9 mouse cellular contexts compared by ENCODE assay signal in the genomic region with DNA sequence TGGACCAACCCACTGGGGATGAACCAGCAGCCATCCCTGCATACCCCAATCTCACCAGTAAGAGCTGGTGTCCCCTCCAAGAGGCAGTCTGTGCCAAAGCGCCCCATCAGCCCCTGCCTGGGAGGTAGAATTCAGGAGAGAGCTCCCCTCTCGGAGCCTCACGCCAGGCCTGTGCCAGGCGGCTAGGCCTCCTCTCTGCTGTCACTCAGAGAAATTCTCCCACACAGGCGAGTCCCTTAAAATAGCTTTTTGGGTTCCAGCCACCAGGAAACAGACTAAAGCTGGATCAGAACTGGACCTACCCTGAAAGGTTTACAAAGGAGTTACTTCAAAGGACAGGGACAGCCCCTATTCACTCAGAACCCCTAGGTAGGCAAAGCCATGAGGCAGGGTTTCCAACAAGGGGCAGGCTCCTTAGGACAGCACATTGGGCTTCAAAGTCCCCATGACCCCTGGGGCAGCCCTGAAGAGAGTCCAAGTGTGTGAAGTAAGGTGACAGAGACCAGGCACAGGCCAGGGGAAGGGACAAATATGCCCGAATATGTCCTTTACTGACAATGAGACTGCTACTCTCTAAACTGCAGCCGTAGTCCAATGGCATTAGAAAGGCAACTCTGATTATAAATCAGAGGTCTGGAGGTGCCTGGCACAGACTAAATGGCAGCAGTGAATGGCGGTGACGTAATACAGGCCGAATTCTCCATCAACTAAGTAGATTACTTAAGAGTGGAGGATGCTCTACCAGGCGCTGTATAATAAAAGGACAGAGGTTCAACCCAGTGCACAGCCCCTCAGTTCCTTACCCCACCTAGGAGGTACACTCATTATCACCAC. TPM values are rescaled to one million over a fixed set of nuclear protein-coding genes. Genes with fewer than 3 reads are reported as not detected.
DNase-seq lines count a peak whose midpoint lies in the region; ATAC-seq and TF ChIP-seq lines count a peak whose summit lies in the region.
"Had no signal": no experiment of that assay in that cellular context is flagged by ENCODE, and none has a peak within 500 bp of the region (broad histone marks: within the 10 kb centered on the region; RNA-seq: fewer than 3 reads in every experiment).

No protein-coding gene starts in this region.

- 65% methylated on average over 11 of the region's 11 CpGs for WGBS in midbrain, embryonic 14.5 days
- WGBS in midbrain, embryonic 11.5 days = 71% methylated on average over 11 of the region's 11 CpGs
- 23% methylated on average over 11 of the region's 11 CpGs for WGBS in heart, postnatal 0 days

- H3K27me3 ChIP-seq in midbrain, embryonic 14.5 days (ENCODE audit: control insufficient read depth, insufficient read depth, low read length) = no peaks in the 10 kb centered on the region
- H3K27me3 ChIP-seq in midbrain, embryonic 11.5 days (ENCODE audit: control insufficient read depth, insufficient read depth, low read length) = no peaks in the 10 kb centered on the region
- no peaks in the 10 kb centered on the region for H3K27me3 ChIP-seq in heart, postnatal 0 days (ENCODE audit: control insufficient read depth, insufficient read depth, low read length)

- H3K4me3 ChIP-seq in midbrain, embryonic 14.5 days (replicated peaks; ENCODE audit: low read depth, low read length) = no peak overlapping the region
- no peak overlapping the region for H3K4me3 ChIP-seq in midbrain, embryonic 11.5 days (ENCODE audit: low read depth, low read length)
- H3K4me3 ChIP-seq in heart, postnatal 0 days (ENCODE audit: low read depth, low read length) = no peak overlapping the region

- H3K9ac ChIP-seq in midbrain, embryonic 14.5 days (replicated peaks; ENCODE audit: low read length) = no peak overlapping the region; the same call in 1 of the 2 replicates
- no peak overlapping the region for H3K9ac ChIP-seq in midbrain, embryonic 11.5 days (ENCODE audit: low read length)
- H3K9ac ChIP-seq in heart, postnatal 0 days (replicated peaks; ENCODE audit: low read depth, low read length) = peak overlapping the region; percentile 38

- no peak overlapping the region for H3K27ac ChIP-seq in midbrain, embryonic 14.5 days (replicated peaks; ENCODE audit: low read depth, low read length)
- no peak overlapping the region for H3K27ac ChIP-seq in midbrain, embryonic 11.5 days (ENCODE audit: low read depth, low read length)
- peak overlapping the region; percentile 95 for H3K27ac ChIP-seq in heart, postnatal 0 days (ENCODE audit: low read depth)
- H3K27ac ChIP-seq: macrophage had no signal

- no peak for TF ChIP-seq CTCF in heart, postnatal 0 days (IDR thresholded peaks at IDR 0.05; ENCODE audit: low read depth)

- 0 out of 2 replicates have a peak, but pooled peaks cover 4% of the 10 kb centered on the region for H3K4me1 ChIP-seq in midbrain, embryonic 14.5 days (ENCODE audit: control insufficient read depth, insufficient read depth, low read length)
- peaks cover 9% of the 10 kb centered on the region for H3K4me1 ChIP-seq in midbrain, embryonic 11.5 days (ENCODE audit: control insufficient read depth, insufficient read depth, low read length)
- H3K4me1 ChIP-seq in heart, postnatal 0 days (ENCODE audit: control insufficient read depth, insufficient read depth) = peaks cover 88% of the 10 kb centered on the region

- no peak overlapping the region for H3K4me2 ChIP-seq in midbrain, embryonic 14.5 days (ENCODE audit: low read length)
- H3K4me2 ChIP-seq in midbrain, embryonic 11.5 days = no peak overlapping the region
- H3K4me2 ChIP-seq in heart, postnatal 0 days (ENCODE audit: low read depth, low read length) = peak overlapping the region; percentile 0; the same call in 1 of the 2 replicates

- H3K36me3 ChIP-seq in midbrain, embryonic 14.5 days (ENCODE audit: control insufficient read depth, insufficient read depth, low read length) = no peaks in the 10 kb centered on the region
- H3K36me3 ChIP-seq in midbrain, embryonic 11.5 days (ENCODE audit: control insufficient read depth, insufficient read depth, low read length) = no peaks in the 10 kb centered on the region
- H3K36me3 ChIP-seq in heart, postnatal 0 days (replicated peaks; ENCODE audit: control insufficient read depth, insufficient read depth, low read length) = no peaks in the 10 kb centered on the region

- ATAC-seq in midbrain, embryonic 14.5 days (ENCODE audit: low FRiP score, low TSS enrichment) = no peak
- no peak for ATAC-seq in midbrain, embryonic 11.5 days (ENCODE audit: low FRiP score)
- ATAC-seq in heart, postnatal 0 days (ENCODE audit: insufficient read depth, low read depth) = peak; percentile 65
- ATAC-seq in inflammation-experienced regulatory T-cells, adult 6 months = no peak

- no peaks in the 10 kb centered on the region for H3K9me3 ChIP-seq in midbrain, embryonic 14.5 days (ENCODE audit: control insufficient read depth, low read length)
- H3K9me3 ChIP-seq in midbrain, embryonic 11.5 days (ENCODE audit: control insufficient read depth, low read length) = no peaks in the 10 kb centered on the region
- H3K9me3 ChIP-seq in heart, postnatal 0 days (replicated peaks; ENCODE audit: control insufficient read depth, low read length) = no peaks in the 10 kb centered on the region

- DNase-seq in frontal cortex, postnatal 36 days (ENCODE audit: low spot score in 2 of 2) = peak; percentile 33 to 59
- DNase-seq in frontal cortex, postnatal 14 days (ENCODE audit: low spot score in 2 of 2) = no peak
- DNase-seq in midbrain, embryonic 14.5 days = peak; percentile 30
- DNase-seq in midbrain, embryonic 11.5 days (ENCODE audit: low spot score, missing footprints) = no peak
- peak; percentile 82 for DNase-seq in heart, postnatal 0 days (ENCODE audit: low spot score)
- DNase-seq in naive thymus-derived CD4-positive, alpha-beta T cell, adult 2 months (ENCODE audit: low read depth) = peak; percentile 9
- no peak for DNase-seq in retina, embryonic 14.5 days (ENCODE audit: low spot score)

- no peak for TF ChIP-seq EP300 in heart, postnatal 0 days (IDR thresholded peaks at IDR 0.05; ENCODE audit: low read depth)

RNA-seq across cellular contexts. Expression of gene Sh3pxd2a, which starts 9.8 kb away (rescaled TPM):
- polyA plus RNA-seq in midbrain, embryonic 14.5 days (2014; fragmentation: Nextera tagmentation; extraction: Ambion mirVana) = 2.0 and 2.4 TPM in 2 replicates
- polyA plus RNA-seq in midbrain, embryonic 11.5 days (2014; fragmentation: Nextera tagmentation; extraction: Ambion mirVana) = 4.0 and 4.1 TPM in 2 replicates
- total RNA-seq in heart, postnatal 0 days (2014; rRNA removed; ENCODE audit: low replicate concordance) = 45.0 and 47.2 TPM in 2 replicates
- polyA plus RNA-seq in heart, postnatal 0 days (2015; fragmentation: Nextera tagmentation; extraction: Ambion mirVana) = 2.9 and 3.4 TPM in 2 replicates
- polyA plus RNA-seq in inflammation-experienced regulatory T-cells, adult 6 months (2017; shearing (Covaris generic)) = under 1 TPM; 0.30 to 0.87 (median 0.54) TPM

Comparison
In these comparisons a context has a peak if more than half of its experiments do, and no peak if none do; other contexts are left out.
1. DNase-seq: peak in frontal cortex, postnatal 36 days (2 of 2), midbrain, embryonic 14.5 days (single experiment), heart, postnatal 0 days (single experiment) and naive thymus-derived CD4-positive, alpha-beta T cell, adult 2 months (single experiment); none in frontal cortex, postnatal 14 days (0 of 2), midbrain, embryonic 11.5 days (single experiment) and retina, embryonic 14.5 days (single experiment).